Mouse (Mus musculus): Measurements from ENCODE around the gene Srsf12.

DNA sequence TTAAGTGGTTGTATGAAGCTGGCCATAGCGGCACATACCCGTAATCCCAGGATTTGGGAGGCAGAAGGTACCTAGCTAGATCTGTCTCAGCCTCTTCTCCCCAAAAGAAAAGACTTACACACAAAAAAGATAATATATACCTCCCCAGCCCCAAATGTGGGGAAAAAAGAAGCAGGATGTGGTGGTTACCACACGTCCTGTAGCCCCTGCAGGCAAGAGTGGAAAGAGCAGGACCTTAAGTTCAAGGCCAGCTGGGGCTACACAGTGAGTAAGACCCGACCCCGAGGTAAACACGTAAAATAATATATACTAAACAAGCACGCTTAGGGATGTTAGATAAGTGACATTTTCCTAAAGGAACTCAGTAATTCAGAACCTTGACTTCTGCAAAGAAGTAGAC lies 18.4 kb downstream of the Srsf12 start:
- TF ChIP-seq CTCF (IDR thresholded peaks at IDR 0.05; ENCODE audit: borderline replicate concordance, extremely low read depth, insufficient read depth, insufficient read length) = no peak
- TF ChIP-seq POLR2A (IDR thresholded peaks at IDR 0.05; ENCODE audit: borderline replicate concordance, extremely low read depth, insufficient read depth, insufficient read length, poor library complexity, severe bottlenecking) = no peak
